Mouse (Mus musculus) spleen, adult 18-20 months (tissue): ENCODE results near the gene Gtdc1.
"Not testable (repeated sequence)": the region's sequence is repeated elsewhere in the genome, so short reads cannot be mapped to it uniquely, and the experiment has no call there.

Experiments
- DNase-seq, 2 experiments: peaks; one replicate each; pipeline ENCODE4 v3.0.0; 2022; ENCODE audit warnings: mixed read lengths in 2 of 2

Gene Gtdc1

GRCm38 (mm10) chr2:44736618-44737017 lies 190.8 kb downstream of the Gtdc1 start:
- DNase-seq: no peak

- no peak for DNase-seq
These were observed 206.0 kb downstream of the Gtdc1 start for GRCm38 (mm10) chr2:44721461-44721860.

- no peak for DNase-seq
These were observed 221.4 kb downstream of the Gtdc1 start for GRCm38 (mm10) chr2:44705883-44706615.

- no peak for DNase-seq
These were observed 227.2 kb downstream of the Gtdc1 start for GRCm38 (mm10) chr2:44700276-44700675.

GRCm38 (mm10) chr2:44696441-44696840 lies 231.0 kb downstream of the Gtdc1 start:
- DNase-seq: no peak

- no peak for DNase-seq
These were observed 233.6 kb downstream of the Gtdc1 start for GRCm38 (mm10) chr2:44693898-44694297.

- DNase-seq: no peak
These were observed 263.4 kb downstream of the Gtdc1 start for GRCm38 (mm10) chr2:44664049-44664448.

GRCm38 (mm10) chr2:44659870-44660269 lies 267.6 kb downstream of the Gtdc1 start:
- DNase-seq: no peak

GRCm38 (mm10) chr2:44659011-44659410 lies 268.4 kb downstream of the Gtdc1 start:
- DNase-seq: no peak

GRCm38 (mm10) chr2:44648537-44648936 lies 278.9 kb downstream of the Gtdc1 start:
- DNase-seq: no peak

- DNase-seq: no peak
These were observed 281.1 kb downstream of the Gtdc1 start for GRCm38 (mm10) chr2:44646398-44646797.

- no peak for DNase-seq
These were observed 288.1 kb downstream of the Gtdc1 start for GRCm38 (mm10) chr2:44639370-44639769.

GRCm38 (mm10) chr2:44638157-44638556 lies 289.3 kb downstream of the Gtdc1 start:
- no peak for DNase-seq

GRCm38 (mm10) chr2:44633971-44634370 lies 293.5 kb downstream of the Gtdc1 start:
- DNase-seq: no peak

- DNase-seq: no peak
These were observed 294.4 kb downstream of the Gtdc1 start for GRCm38 (mm10) chr2:44633064-44633463.

GRCm38 (mm10) chr2:44632584-44632983 lies 294.9 kb downstream of the Gtdc1 start:
- DNase-seq: no peak

GRCm38 (mm10) chr2:44631064-44631463 lies 296.4 kb downstream of the Gtdc1 start:
- no peak for DNase-seq

- no peak for DNase-seq
These were observed 298.7 kb downstream of the Gtdc1 start for GRCm38 (mm10) chr2:44628778-44629177.

- no peak for DNase-seq
These were observed 302.3 kb downstream of the Gtdc1 start for GRCm38 (mm10) chr2:44625154-44625553.

GRCm38 (mm10) chr2:44622471-44622870 lies 305.0 kb downstream of the Gtdc1 start:
- DNase-seq: no peak

GRCm38 (mm10) chr2:44599653-44600052 lies 327.8 kb downstream of the Gtdc1 start:
- not testable (repeated sequence) for DNase-seq

GRCm38 (mm10) chr2:44594276-44594675 lies 333.2 kb downstream of the Gtdc1 start:
- no peak for DNase-seq

- no peak for DNase-seq
These were observed 336.6 kb downstream of the Gtdc1 start for GRCm38 (mm10) chr2:44590881-44591280.

- DNase-seq: no peak
These were observed 343.4 kb downstream of the Gtdc1 start for GRCm38 (mm10) chr2:44584061-44584460.

- DNase-seq: no peak
These were observed 344.0 kb downstream of the Gtdc1 start for GRCm38 (mm10) chr2:44583491-44583890.
